Mouse (Mus musculus) neutrophil, adult 65 days (primary cell): ENCODE data around the gene Zdhhc1. TPM values are rescaled to one million over a fixed set of nuclear protein-coding genes. Genes with fewer than 3 reads are reported as not detected.

Source experiments
- total RNA-seq: library from RNA; stranded (reverse); gene quantifications from 2 replicates; pipeline ENCODE4 v1.2.4, GENCODE M21; 2023

The Zdhhc1 gene
- 1.4 and 2.3 TPM in 2 replicates for total RNA-seq

DNA sequence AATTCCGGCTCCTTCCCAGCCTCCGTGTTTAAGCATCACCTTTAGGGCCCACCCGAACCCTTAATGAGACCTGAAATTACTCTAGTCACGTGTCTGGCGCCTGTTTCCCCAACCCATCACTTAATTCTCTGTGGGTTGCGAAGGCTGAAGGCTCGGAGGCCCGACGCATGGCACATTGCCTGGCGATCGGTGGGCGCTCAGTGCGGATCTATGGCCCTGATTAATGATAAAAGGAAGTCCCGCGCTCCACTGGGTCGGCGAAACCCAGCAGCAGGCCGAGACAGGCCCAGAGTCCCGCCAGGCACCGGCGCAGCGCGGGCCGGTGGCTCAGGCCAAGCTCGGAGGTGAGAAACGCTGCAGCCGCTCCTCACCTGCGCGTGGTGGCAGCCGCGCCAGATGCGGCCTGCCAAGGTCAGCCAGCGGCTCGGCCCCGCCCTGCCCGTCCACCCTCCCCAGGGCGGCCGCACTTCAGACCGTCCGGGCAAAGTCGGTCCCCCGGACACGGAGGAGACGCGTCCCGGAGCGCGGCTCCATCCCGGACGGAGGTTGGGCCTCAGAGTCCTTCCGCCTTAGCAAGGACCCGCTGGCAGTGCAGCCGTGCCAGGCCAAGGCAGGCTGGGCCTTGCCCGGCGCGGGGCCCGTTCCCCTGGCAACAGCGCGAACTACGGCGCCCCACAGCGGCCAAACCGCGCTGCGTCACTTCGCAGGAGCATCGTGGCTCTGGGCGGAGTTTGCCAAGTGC lies at the start of gene Zdhhc1:
Gene Zdhhc1, minus strand, starts transcription at position 464 of the 742 bp plus-strand sequence.

DNA sequence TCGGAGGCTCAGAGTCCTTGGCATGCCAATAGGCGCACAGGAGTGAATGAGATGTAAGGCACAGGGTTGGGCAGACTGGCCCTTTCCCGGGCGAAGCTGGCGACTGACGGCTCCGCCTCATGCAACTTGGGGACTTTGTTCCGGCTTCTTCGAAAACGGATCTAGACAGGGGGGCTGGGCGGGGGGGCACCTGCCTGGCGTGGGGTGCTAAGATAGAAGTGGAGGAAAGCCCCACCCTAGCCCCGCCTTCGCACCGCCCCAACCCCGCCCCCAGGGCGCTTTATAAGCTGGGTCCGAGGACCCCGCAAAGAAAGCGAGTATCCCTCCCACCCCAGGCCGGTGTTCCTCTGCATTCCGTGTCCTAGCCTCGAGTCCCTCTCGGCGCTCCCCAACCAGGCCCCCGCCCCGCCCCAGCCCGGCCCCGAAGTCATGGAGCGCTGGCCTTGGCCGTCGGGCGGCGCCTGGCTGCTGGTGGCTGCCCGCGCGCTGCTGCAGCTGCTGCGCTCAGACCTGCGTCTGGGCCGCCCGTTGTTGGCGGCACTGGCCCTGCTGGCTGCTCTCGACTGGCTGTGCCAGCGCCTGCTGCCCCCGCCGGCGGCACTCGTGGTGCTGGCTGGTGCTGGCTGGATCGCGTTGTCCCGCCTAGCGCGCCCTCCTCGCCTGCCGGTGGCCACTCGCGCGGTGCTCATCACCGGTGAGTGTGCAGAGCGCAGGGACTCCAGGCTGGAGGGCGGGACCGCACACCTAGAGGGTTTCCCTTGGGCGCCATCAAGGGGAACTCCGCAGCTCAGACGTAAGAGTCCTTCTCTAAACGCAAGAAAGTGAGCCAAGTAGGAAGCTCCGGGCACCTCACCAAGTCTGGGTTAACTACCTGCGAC lies 22.0 kb upstream of the Zdhhc1 start, which contains the start of gene Hsd11b2:
Gene Hsd11b2, plus strand, starts transcription at position 320 of the 878 bp plus-strand sequence.

DNA sequence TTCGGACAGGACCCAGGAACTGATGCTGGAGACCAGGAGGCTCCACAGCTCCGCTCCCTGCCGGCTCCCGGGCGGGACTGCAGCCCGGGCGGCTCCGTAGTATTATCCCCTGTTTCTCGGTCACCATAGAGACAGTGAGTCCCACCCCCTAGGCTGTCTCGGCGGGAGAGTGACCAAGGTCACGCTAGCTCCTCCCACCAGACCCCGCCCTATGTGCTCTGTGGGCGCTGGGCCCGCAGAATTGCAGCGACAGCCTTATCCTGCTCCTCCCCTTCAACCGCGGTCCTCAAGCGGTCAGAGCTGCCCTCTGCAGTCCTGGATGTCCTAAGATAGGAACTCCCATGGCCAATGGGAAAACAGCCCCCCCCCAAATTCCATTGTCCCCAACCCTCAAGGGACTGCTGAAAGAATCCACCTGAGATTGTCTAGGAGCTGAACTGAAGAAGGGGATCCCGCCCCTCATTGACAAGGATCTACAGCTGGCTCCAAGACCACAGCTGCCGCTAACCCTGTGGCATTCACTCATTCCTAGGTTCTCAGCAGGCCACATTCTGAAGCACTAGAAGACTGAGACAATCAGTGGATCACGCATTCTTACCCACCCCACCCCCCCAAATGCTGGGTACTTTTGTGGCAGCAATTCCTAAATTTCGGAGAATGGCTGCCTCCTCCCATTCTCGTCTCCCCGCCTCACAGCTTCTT lies 25.2 kb downstream of the Zdhhc1 start, which contains the start of gene Tppp3:
Gene Tppp3, minus strand, starts transcription at position 213 of the 702 bp plus-strand sequence.

Other genes with a start within 250 kb of the Zdhhc1 start
- gene B3gnt9, start 241.7 kb downstream of the Zdhhc1 start, total RNA-seq, result 0.50 and 0.95 TPM in 2 replicates
- 19.4 and 27.8 TPM in 2 replicates for gene Tradd, start 232.3 kb downstream of the Zdhhc1 start, total RNA-seq
- gene Fbxl8, start 232.3 kb downstream of the Zdhhc1 start, total RNA-seq, result 3.3 and 4.7 TPM in 2 replicates
- not detected in 2 replicates for gene Hsf4, start 227.1 kb downstream of the Zdhhc1 start, total RNA-seq
- gene Nol3, start 220.8 kb downstream of the Zdhhc1 start, total RNA-seq, result not detected in 2 replicates
- 0.63 and 0.95 TPM in 2 replicates for gene 4931428F04Rik, start 207.0 kb downstream of the Zdhhc1 start, total RNA-seq
- 0.32 and 0.59 TPM in 2 replicates for gene Exoc3l, start 200.8 kb downstream of the Zdhhc1 start, total RNA-seq
- 40.5 and 43.1 TPM in 2 replicates for gene E2f4, start 199.2 kb downstream of the Zdhhc1 start, total RNA-seq
- 0.68 and 0.98 TPM in 2 replicates for gene Elmo3, start 191.3 kb downstream of the Zdhhc1 start, total RNA-seq
- gene Lrrc29, start 170.6 kb downstream of the Zdhhc1 start, total RNA-seq, result 6.1 and 7.4 TPM in 2 replicates
- 22.7 and 23.8 TPM in 2 replicates for gene Tmem208, start 170.5 kb downstream of the Zdhhc1 start, total RNA-seq
- 64.1 and 65.5 TPM in 2 replicates for gene Fhod1, start 148.9 kb downstream of the Zdhhc1 start, total RNA-seq
- gene Slc9a5, start 148.1 kb downstream of the Zdhhc1 start, total RNA-seq, result 1.2 and 2.2 TPM in 2 replicates
- 0.73 and 1.3 TPM in 2 replicates for gene Plekhg4, start 123.6 kb downstream of the Zdhhc1 start, total RNA-seq
- gene Kctd19, start 83.4 kb downstream of the Zdhhc1 start, total RNA-seq, result 0.32 and 1.1 TPM in 2 replicates
- not detected in 2 replicates for gene Lrrc36, start 83.3 kb downstream of the Zdhhc1 start, total RNA-seq
- 14.4 and 17.1 TPM in 2 replicates for gene Tppp3, start 25.4 kb downstream of the Zdhhc1 start, total RNA-seq
- gene Hsd11b2, start 21.9 kb upstream of the Zdhhc1 start, total RNA-seq, result not detected in 2 replicates
- gene Atp6v0d1, start 69.1 kb upstream of the Zdhhc1 start, total RNA-seq, result 171 and 179 TPM in 2 replicates
- gene Ripor1, start 108.4 kb upstream of the Zdhhc1 start, total RNA-seq, result 12.0 and 14.2 TPM in 2 replicates
- gene Ctcf, start 139.7 kb upstream of the Zdhhc1 start, total RNA-seq, result 81.4 and 116 TPM in 2 replicates
- gene Agrp, start 140.5 kb upstream of the Zdhhc1 start, total RNA-seq, result 0.66 TPM in 1 of 2 replicates, not detected in the other
- gene Carmil2, start 189.4 kb upstream of the Zdhhc1 start, total RNA-seq, result 10.1 and 11.5 TPM in 2 replicates
- 25.3 and 25.9 TPM in 2 replicates for gene Acd, start 204.2 kb upstream of the Zdhhc1 start, total RNA-seq
- 4.4 and 5.0 TPM in 2 replicates for gene Pard6a, start 204.2 kb upstream of the Zdhhc1 start, total RNA-seq
- not detected in 2 replicates for gene 4933405L10Rik, start 210.8 kb upstream of the Zdhhc1 start, total RNA-seq
- 6.0 and 6.4 TPM in 2 replicates for gene Enkd1, start 211.3 kb upstream of the Zdhhc1 start, total RNA-seq